Mouse (Mus musculus) liver, embryonic 14.5 days (tissue): ENCODE data around the gene Coq8b.

Source experiments
- CTCF ChIP-seq: IDR thresholded peaks from 2 replicates; pipeline ENCODE4 v1.5.1; 2016; ENCODE audit warnings: antibody characterized with exemption, low read depth, control low read depth
- EP300 ChIP-seq: IDR thresholded peaks from 2 replicates; pipeline ENCODE4 v1.6.1; 2016; ENCODE audit warnings: antibody characterized with exemption, low read depth

- peak; percentile 48 for TF ChIP-seq CTCF
- no peak for TF ChIP-seq EP300
Measured at GRCm38 (mm10) chr7:27271423-27271822, 38.6 kb downstream of the Coq8b start.
